Mouse (Mus musculus) liver, embryonic 12.5 days (tissue): ENCODE results near the gene Fhl3. TPM values are rescaled to one million over a fixed set of nuclear protein-coding genes. Genes with fewer than 3 reads are reported as not detected.

Source experiments
- ATAC-seq: fragments of 200-750 bp; cut with Nextera tagmentation; 2 replicates; pipeline ENCODE4 v1.8.0; 2017; ENCODE audit warnings: moderate number of reproducible peaks, mild to moderate bottlenecking, moderate library complexity
- H3K27ac ChIP-seq: fragments of 300-500 bp; sonication (generic); 2 replicates; pipeline ENCODE4 v1.5.1; 2016; ENCODE audit warnings: mild to moderate bottlenecking
- H3K27me3 ChIP-seq: fragments of 300-500 bp; sonication (generic); replicated peaks from 2 replicates; pipeline ENCODE4 v1.6.1; 2016; ENCODE audit warnings: mild to moderate bottlenecking, moderate library complexity
- H3K36me3 ChIP-seq: fragments of 300-500 bp; sonication (generic); 2 replicates; pipeline ENCODE4 v1.6.1; 2016; ENCODE audit warnings: mild to moderate bottlenecking, moderate library complexity
- H3K4me1 ChIP-seq: fragments of 300-500 bp; sonication (generic); 2 replicates; pipeline ENCODE4 v1.6.1; 2016
- H3K4me2 ChIP-seq: fragments of 300-500 bp; sonication (generic); 2 replicates; pipeline ENCODE4 v1.6.1; 2016; ENCODE audit warnings: mild to moderate bottlenecking, moderate library complexity
- H3K4me3 ChIP-seq: fragments of 300-500 bp; sonication (generic); 2 replicates; pipeline ENCODE4 v1.5.1; 2016; ENCODE audit warnings: mild to moderate bottlenecking, moderate library complexity
- H3K9ac ChIP-seq: fragments of 300-500 bp; sonication (generic); 2 replicates; pipeline ENCODE4 v1.6.1; 2016; ENCODE audit warnings: mild to moderate bottlenecking, moderate library complexity
- H3K9me3 ChIP-seq: fragments of 300-500 bp; sonication (generic); replicated peaks from 2 replicates; pipeline ENCODE4 v1.6.1; 2016; ENCODE audit warnings: mild to moderate bottlenecking, moderate library complexity
- WGBS: fragments of 180-500 bp; shearing (Covaris S2); methylation state at CpG from one replicate; pipeline ENCODE4 v1.1.7; 2016; ENCODE audit not compliant: insufficient replicate concordance; 5-methylcytosine and 5-hydroxymethylcytosine counted together
- polyA plus RNA-seq: library from polyadenylated mRNA; unstranded; fragments of >200 nt; fragmentation: Nextera tagmentation; extraction: Ambion mirVana; gene quantifications from 2 replicates; pipeline ENCODE4 v1.2.1, GENCODE M21; 2016

Fhl3 gene
- polyA plus RNA-seq, 1 experiment from 2014 or later, result 3.5 TPM

DNA sequence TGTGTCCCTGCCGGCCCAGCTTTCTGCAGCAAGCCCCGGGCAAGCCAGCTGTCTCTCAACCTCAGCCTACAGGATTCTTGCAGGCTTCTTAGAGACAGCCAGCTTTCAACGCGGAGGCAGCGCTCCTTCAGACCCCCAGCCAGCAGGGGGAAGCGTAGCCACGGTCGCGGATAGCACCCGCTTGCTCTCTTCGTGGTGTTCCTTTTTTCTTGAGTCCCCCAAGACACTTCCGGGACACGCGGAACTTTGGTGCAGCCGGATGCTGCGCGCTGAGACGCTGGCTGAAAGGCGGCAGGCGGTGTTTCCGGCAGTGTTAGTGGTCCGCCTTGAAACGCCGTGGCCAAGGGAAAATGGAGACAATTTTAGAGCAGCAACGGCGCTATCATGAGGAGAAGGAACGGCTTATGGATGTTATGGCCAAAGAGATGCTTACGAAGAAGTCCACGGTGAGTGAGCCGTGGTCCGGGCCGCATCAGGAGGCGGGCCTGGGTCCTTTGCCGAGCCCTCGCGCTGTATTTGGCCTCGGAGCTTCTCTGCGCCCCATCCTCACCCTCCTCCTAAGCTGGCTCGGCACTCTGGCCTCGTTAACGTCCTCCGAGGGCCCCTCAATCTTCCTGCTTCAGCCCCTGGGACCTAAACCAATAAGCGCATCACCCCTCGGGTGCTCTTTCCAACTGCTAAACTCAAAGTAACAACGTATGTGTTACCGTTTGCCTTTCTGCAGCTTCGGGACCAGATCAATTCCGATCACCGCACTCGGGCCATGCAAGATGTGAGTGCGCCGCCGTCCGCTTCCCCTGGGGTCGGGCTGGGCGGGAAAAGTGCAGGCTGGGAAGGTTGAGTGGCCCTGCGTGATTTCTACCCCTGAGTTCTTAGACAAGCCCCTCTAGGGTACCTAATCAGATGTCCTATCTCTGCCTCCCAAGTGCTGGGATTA lies 14.3 kb downstream of the Fhl3 start, which contains the start of gene Sf3a3:
Gene Sf3a3, plus strand, starts transcription at position 232 of the 937 bp plus-strand sequence.
- peaks cover 42% of the 10 kb centered on the region for H3K36me3 ChIP-seq
- no peaks in the 10 kb centered on the region for H3K27me3 ChIP-seq
- under 1% methylated on average over 57 of the region's 57 CpGs for WGBS
- peak; percentile 85 for ATAC-seq
- peaks cover 54% of the 10 kb centered on the region for H3K4me1 ChIP-seq
- H3K9me3 ChIP-seq, result no peaks in the 10 kb centered on the region
- H3K27ac ChIP-seq, result peak within 1 kb of the TSS; percentile 78
- H3K9ac ChIP-seq, result peak within 1 kb of the TSS; percentile 88
- H3K4me3 ChIP-seq, result peak within 1 kb of the TSS; percentile 86
- H3K4me2 ChIP-seq, result peak within 1 kb of the TSS; percentile 81

DNA sequence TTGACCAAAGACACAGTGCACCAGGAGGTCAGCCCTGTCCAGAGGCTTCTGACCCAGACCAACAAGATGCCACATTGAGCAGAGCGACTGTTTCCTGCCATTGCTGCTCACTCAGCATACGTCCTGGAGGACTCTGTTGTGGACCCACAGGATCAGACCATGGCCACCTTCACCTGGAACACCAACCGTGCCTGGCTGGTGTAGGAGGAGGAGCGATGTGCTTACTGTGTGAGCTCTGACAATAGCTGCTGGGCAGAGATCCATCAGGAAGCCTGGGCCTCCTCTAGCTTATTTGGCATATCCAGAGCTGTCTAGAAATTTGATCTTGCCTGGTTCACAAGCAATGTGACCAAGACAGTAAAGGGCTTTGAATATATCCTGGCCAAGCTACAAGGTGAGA lies 18.6 kb downstream of the Fhl3 start:
- H3K27ac ChIP-seq, result no peak overlapping the region
- 82% methylated on average over 4 of the region's 4 CpGs for WGBS
- no peak for ATAC-seq
- no peak overlapping the region for H3K4me2 ChIP-seq
- H3K27me3 ChIP-seq, result no peaks in the 10 kb centered on the region
- H3K4me1 ChIP-seq, result peaks cover 20% of the 10 kb centered on the region
- peaks cover 85% of the 10 kb centered on the region for H3K36me3 ChIP-seq
- H3K4me3 ChIP-seq, result no peak overlapping the region
- H3K9ac ChIP-seq, result no peak overlapping the region
- H3K9me3 ChIP-seq, result no peaks in the 10 kb centered on the region

DNA sequence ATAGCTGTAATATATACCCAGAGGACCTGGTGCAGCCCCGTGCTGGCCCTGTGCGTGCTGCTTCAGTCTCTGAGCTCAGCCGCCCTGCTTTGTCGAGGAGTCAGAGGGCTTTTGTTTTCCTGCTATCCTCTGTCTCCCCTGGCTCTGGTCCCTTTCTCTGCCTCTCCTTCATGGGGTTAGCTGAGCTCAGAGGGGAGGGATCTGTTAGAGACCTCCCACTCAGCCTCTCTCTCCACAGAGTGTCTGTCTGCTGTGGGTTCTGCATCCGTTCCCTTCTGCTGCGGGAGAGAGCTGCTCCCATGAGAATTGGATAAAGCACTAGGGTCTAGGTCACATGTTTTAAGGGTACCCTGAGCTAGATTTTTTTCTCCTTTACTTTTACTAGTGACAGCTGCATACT lies 25.6 kb downstream of the Fhl3 start:
- no peak overlapping the region for H3K27ac ChIP-seq
- WGBS, result 86% methylated on average over 6 of the region's 6 CpGs
- peaks cover 100% of the 10 kb centered on the region for H3K36me3 ChIP-seq
- H3K27me3 ChIP-seq, result no peaks in the 10 kb centered on the region
- H3K4me2 ChIP-seq, result no peak overlapping the region
- H3K9ac ChIP-seq, result no peak overlapping the region
- H3K4me1 ChIP-seq, result no peaks in the 10 kb centered on the region
- ATAC-seq, result no peak
- no peak overlapping the region for H3K4me3 ChIP-seq
- no peaks in the 10 kb centered on the region for H3K9me3 ChIP-seq

DNA sequence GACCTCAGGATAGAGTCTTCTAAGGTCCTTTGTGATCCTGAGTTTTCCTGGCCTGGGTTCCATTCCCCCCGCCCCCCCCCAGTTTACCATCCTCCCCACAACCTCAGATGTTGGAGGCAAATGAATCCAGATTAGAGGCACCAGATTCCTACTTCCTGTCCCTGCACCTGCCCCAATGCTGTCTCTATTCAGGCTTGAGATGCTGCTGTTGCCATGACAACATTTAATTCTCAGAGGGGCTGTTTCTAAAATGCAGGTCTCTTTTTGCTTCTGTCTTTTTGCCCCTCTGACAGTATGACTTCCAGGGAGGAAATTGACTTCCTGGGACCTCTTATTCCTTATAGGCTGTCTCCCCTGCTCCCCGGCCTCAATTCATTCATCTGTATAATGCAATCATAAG lies 36.5 kb downstream of the Fhl3 start:
- H3K27me3 ChIP-seq, result no peaks in the 10 kb centered on the region
- WGBS, result 71% methylated on average over 2 of the region's 2 CpGs
- H3K27ac ChIP-seq, result no peak overlapping the region
- no peak overlapping the region for H3K4me3 ChIP-seq
- no peaks in the 10 kb centered on the region for H3K9me3 ChIP-seq
- no peak overlapping the region for H3K9ac ChIP-seq
- H3K4me2 ChIP-seq, result no peak overlapping the region
- peaks cover 19% of the 10 kb centered on the region for H3K36me3 ChIP-seq
- ATAC-seq, result no peak
- peaks cover 20% of the 10 kb centered on the region for H3K4me1 ChIP-seq

DNA sequence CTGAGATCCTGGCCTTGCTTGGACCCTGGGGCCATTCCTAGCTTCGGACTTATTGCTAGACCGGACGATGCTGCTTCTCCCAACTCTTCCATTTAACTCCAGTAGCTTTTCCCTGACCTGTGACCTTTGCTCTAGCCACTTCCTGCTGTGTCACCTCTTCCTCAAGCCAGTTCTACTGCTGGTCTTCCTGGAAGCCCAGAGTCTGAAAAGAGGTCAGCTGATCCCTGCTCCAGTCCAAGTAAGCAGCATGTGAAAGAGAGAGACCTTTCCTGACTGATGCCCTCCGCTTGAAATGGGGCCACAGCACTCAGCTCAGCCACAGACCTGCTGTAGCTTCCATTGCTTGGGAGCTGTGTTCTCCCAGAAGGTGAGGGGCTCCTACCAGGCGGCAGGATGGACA lies 37.0 kb downstream of the Fhl3 start:
- no peak overlapping the region for H3K4me3 ChIP-seq
- H3K27ac ChIP-seq, result no peak overlapping the region
- H3K4me1 ChIP-seq, result peaks cover 26% of the 10 kb centered on the region
- no peak for ATAC-seq
- WGBS, result 71% methylated on average over 5 of the region's 5 CpGs
- no peaks in the 10 kb centered on the region for H3K9me3 ChIP-seq
- no peak overlapping the region for H3K9ac ChIP-seq
- peaks cover 14% of the 10 kb centered on the region for H3K36me3 ChIP-seq
- H3K27me3 ChIP-seq, result no peaks in the 10 kb centered on the region
- H3K4me2 ChIP-seq, result no peak overlapping the region

DNA sequence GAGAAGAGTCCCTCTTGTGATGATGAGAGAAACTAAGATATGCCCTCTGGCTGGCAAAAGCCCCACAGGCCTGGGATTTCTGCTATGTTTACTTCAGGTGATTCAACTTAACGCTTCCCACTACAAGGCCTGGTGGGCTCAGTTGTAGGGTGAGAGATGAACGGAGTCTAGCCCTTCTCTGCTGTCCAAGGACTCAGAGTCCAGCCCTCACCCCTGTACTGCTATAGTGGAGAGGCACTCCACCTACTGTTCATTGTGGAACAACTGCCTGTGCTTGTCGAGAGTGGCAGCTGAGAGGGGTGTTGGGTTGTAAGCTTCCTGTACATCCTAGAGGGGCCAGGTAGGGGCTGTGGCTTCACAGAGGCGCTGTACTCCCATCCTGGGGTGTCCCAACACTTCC lies 37.5 kb downstream of the Fhl3 start:
- H3K4me2 ChIP-seq, result no peak overlapping the region
- H3K9ac ChIP-seq, result no peak overlapping the region
- 46% methylated on average over 4 of the region's 4 CpGs for WGBS
- H3K9me3 ChIP-seq, result no peaks in the 10 kb centered on the region
- no peaks in the 10 kb centered on the region for H3K27me3 ChIP-seq
- ATAC-seq, result no peak
- no peak overlapping the region for H3K27ac ChIP-seq
- H3K36me3 ChIP-seq, result peaks cover 9% of the 10 kb centered on the region
- peaks cover 30% of the 10 kb centered on the region for H3K4me1 ChIP-seq
- H3K4me3 ChIP-seq, result no peak overlapping the region

DNA sequence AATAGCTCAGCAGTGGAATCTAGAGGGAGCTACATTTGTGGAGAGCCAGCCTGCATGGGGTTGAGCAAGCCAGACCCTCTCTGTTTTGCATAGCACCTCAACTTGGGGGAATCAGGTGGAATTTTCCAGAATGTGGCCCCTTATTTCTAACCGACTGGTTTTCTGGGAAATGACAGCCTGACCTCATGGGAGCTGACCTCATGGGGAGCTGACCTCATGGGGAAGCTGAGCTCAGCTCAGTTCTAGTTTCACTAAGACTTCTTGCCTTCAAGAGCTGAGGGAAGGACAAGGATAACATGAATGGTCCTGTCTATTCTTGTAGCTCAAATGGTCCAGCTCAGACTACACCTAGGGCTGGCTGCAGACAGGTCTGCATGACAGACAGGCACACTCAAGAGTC lies 38.3 kb downstream of the Fhl3 start:
- Histone ChIP-seq H3K27me3 (no peaks in the 10 kb centered on the region), H3K9me3 (no peaks in the 10 kb centered on the region), H3K4me1 (peaks cover 30% of the 10 kb centered on the region), H3K36me3 (peaks cover 1% of the 10 kb centered on the region), H3K4me3 (no peak overlapping the region), H3K4me2 (no peak overlapping the region), H3K9ac (no peak overlapping the region), H3K27ac (no peak overlapping the region)
- no peak for ATAC-seq
- 42% methylated on average over 1 of the region's 1 CpGs for WGBS

DNA sequence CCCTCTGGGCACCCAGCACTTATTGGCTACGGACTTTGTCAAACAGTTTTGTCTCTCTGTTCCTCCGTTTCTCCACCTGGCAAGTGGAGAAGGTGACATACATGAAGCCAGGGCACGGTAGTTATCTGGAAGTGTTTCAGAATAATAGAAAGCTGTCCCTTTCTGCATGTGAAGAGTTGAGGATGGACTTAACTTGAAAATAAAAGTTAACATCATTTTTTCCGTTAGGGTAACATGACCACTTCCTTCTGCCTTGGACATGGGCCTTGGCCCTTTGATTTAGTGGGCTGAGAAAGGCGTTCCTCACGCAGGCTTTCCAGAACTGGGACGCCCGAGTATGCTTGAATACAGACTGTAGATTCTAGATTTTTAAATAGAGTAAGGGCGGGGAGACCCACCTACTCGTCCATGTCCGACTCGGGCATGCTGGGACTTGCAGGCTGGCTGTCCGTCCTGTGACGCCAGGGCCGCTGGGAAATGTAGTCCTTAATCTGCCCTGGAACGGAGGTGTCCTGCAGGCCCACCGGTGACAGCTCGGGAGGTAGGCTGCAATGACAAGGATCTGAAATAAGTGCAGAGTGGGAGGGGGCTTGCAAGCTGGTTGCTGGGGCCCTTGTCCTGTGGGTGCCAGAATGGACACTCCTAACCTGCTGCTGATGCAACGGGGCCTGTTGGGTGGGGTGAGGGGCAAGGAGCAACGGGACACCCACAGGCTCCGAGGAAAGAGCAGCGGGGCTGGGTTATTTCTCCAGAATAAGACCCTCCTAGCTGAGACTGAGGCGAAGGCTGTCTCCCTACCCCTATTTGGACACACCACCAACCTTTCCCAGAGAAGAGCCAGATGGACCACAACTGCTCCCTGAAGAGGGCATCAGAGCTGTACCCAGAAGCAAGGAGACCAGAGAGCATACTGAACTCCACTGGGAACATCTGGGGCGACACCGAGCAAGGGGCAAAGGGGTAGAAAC lies 41.2 kb downstream of the Fhl3 start, which contains the start of gene Inpp5b:
Gene Inpp5b, plus strand, starts transcription at position 475 of the 968 bp plus-strand sequence.
- Histone ChIP-seq H3K27ac (no peak within 1 kb of the TSS), H3K4me3 (peak within 1 kb of the TSS; percentile 61), H3K4me1 (peaks cover 30% of the 10 kb centered on the region), H3K9ac (peak within 1 kb of the TSS; percentile 64), H3K36me3 (peaks cover 6% of the 10 kb centered on the region), H3K27me3 (no peaks in the 10 kb centered on the region), H3K4me2 (peak within 1 kb of the TSS; percentile 76), H3K9me3 (no peaks in the 10 kb centered on the region)
- ATAC-seq, result peak; percentile 81
- 13% methylated on average over 25 of the region's 25 CpGs for WGBS

DNA sequence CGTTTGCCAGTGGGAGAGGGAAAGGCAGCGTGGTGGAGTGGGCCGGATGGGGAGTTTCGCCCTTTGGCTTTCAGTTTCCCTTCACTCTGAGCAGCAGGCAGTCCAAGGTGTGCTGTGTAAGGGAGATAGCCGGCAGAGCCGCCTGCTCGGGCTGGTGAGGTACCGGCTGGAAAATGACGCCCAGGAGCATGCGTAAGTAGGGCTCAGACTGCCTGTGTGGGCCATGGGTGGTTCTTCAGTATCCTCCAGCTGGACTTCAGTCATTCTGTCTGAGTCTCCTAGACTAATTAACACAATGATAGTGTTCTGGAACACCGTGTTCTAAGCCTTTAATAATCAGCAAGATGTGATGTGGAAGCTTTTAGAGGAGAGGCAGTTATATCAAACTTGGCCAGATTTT lies 42.3 kb downstream of the Fhl3 start:
- no peaks in the 10 kb centered on the region for H3K9me3 ChIP-seq
- H3K4me2 ChIP-seq, result peak overlapping the region; percentile 76; the same call in 1 of the 2 replicates
- peaks cover 6% of the 10 kb centered on the region for H3K36me3 ChIP-seq
- H3K27me3 ChIP-seq, result no peaks in the 10 kb centered on the region
- no peak overlapping the region for H3K4me3 ChIP-seq
- H3K27ac ChIP-seq, result no peak overlapping the region
- no peak overlapping the region for H3K9ac ChIP-seq
- WGBS, result 76% methylated on average over 11 of the region's 11 CpGs
- peaks cover 30% of the 10 kb centered on the region for H3K4me1 ChIP-seq
- no peak for ATAC-seq

DNA sequence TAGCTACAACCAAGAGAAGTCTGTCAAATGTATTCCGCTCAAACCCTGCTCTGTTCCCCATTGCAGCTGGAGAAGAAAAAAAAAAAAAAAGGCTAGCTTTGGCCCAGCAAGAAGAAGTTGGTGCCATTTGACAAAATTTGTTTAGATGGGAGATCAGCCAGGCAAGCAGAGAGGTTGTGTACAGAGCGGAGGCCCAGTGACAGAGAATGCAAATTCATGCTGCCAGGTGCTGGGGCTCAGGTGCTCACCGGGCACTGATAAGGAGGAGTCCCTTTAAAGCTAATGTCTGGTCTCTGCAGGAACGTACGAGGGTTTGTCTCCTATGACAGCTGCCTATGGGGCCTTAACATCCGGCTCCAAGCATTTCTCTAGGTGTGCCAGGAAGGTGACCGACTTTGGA lies 46.1 kb downstream of the Fhl3 start:
- H3K9me3 ChIP-seq, result no peaks in the 10 kb centered on the region
- H3K4me2 ChIP-seq, result no peak overlapping the region
- ATAC-seq, result no peak
- H3K27me3 ChIP-seq, result no peaks in the 10 kb centered on the region
- H3K4me1 ChIP-seq, result peaks cover 31% of the 10 kb centered on the region
- 79% methylated on average over 7 of the region's 7 CpGs for WGBS
- peaks cover 9% of the 10 kb centered on the region for H3K36me3 ChIP-seq
- no peak overlapping the region for H3K9ac ChIP-seq
- no peak overlapping the region for H3K4me3 ChIP-seq
- no peak overlapping the region for H3K27ac ChIP-seq

DNA sequence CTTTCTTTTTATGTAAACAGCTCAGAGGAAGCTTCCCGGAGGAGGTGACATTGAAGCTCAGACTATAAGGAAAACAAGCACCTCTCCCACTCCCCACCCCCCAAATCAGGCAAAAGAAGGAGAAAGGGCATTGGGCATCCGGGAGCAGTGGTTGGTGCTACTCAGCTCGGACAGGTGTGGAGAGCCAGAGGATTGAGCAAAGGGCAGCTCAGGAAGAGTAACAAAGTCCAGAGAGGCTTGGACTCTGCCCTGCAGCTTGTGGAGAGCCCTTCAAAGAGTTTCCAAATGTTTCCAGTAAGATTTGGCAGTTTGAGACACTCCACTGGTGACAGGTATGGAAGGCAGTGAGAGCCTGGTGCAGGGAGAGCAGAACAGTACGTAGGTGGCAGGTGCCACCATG lies 47.4 kb downstream of the Fhl3 start:
- peaks cover 9% of the 10 kb centered on the region for H3K36me3 ChIP-seq
- H3K27me3 ChIP-seq, result no peaks in the 10 kb centered on the region
- peaks cover 28% of the 10 kb centered on the region for H3K4me1 ChIP-seq
- no peaks in the 10 kb centered on the region for H3K9me3 ChIP-seq
- no peak overlapping the region for H3K4me2 ChIP-seq
- no peak overlapping the region for H3K9ac ChIP-seq
- 56% methylated on average over 4 of the region's 4 CpGs for WGBS
- no peak overlapping the region for H3K4me3 ChIP-seq
- ATAC-seq, result no peak
- no peak overlapping the region for H3K27ac ChIP-seq
